Mouse (Mus musculus): Measurements from ENCODE around the gene Mtln. TPM values are rescaled to one million over a fixed set of nuclear protein-coding genes. Genes with fewer than 3 reads are reported as not detected.

The Mtln gene
- polyA plus RNA-seq, 1 experiment from 2014 or later: 24.1 TPM

DNA sequence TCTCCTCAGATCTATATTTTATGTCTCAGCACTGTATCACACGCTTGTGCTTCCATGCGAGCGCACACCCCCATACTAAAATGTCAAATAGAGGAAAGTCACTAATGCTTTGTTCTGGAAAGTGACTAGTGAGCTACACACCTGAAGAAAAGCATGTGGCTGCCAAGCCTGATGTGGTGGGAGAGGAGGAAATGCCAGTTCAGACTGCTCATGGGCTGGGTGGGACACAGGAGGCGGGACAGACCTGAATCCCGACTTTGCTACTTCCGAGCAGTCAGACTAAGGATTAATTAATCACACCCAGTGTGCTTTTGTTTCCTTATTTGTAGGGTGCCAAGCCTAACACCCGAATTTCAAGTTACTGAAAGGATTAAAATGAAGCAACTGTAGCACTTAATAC is 44.0 kb downstream of the Mtln start:
- WGBS: 72% methylated on average over 7 of the region's 7 CpGs
- Histone ChIP-seq H3K9me3 (replicated peaks) (no peaks in the 10 kb centered on the region), H3K36me3 (peaks cover 7% of the 10 kb centered on the region; the same call in 1 of the 2 replicates), H3K4me1 (no peaks in the 10 kb centered on the region), H3K4me2 (replicated peaks) (no peak overlapping the region), H3K27ac (no peak overlapping the region), H3K4me3 (no peak overlapping the region), H3K27me3 (no peaks in the 10 kb centered on the region), H3K9ac (no peak overlapping the region)
- ATAC-seq (ENCODE audit: low FRiP score): no peak

DNA sequence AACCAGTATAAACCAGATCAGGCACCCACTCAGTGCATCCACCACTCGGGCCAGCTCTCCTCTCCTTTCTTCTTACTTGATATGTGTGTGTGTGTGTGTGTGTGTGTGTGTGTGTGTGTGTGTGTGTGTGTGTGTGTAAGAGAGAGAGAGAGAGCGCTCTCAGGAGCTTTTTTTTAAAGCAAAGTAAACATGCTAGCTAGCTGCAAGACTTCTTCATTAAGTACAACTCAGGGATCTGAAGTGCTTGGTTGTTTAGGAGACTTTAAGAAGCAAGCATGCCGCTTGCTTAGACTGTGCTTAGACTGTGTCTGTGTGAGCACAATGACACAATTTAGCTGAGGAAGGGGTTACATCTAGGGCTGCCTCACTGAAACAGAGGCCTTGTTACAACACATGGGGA is 49.7 kb downstream of the Mtln start:
- Histone ChIP-seq H3K9me3 (replicated peaks) (no peaks in the 10 kb centered on the region), H3K36me3 (peaks cover 16% of the 10 kb centered on the region; the same call in 1 of the 2 replicates), H3K4me3 (no peak overlapping the region), H3K9ac (no peak overlapping the region), H3K4me2 (replicated peaks) (no peak overlapping the region), H3K4me1 (no peaks in the 10 kb centered on the region), H3K27ac (no peak overlapping the region), H3K27me3 (no peaks in the 10 kb centered on the region)
- 83% methylated on average over 3 of the region's 3 CpGs for WGBS
- ATAC-seq (ENCODE audit: low FRiP score): no peak

Other genes with a start within 250 kb of the Mtln start
- 8.0 and 8.4 TPM in 2 replicates for gene Zfp661, start 205.4 kb downstream of the Mtln start, polyA plus RNA-seq (2016; fragmentation: Nextera tagmentation; extraction: Ambion mirVana)
- 141 and 149 TPM in 2 replicates for gene Mrps5, start 205.3 kb downstream of the Mtln start, polyA plus RNA-seq (2016; fragmentation: Nextera tagmentation; extraction: Ambion mirVana)
- gene Mal, start 135.8 kb downstream of the Mtln start, polyA plus RNA-seq (2016; fragmentation: Nextera tagmentation; extraction: Ambion mirVana): 0.72 and 0.99 TPM in 2 replicates
- 1.1 and 1.5 TPM in 2 replicates for gene Mall, start 62.6 kb downstream of the Mtln start, polyA plus RNA-seq (2016; fragmentation: Nextera tagmentation; extraction: Ambion mirVana)
- gene Nphp1, start 3.6 kb downstream of the Mtln start, polyA plus RNA-seq (2016; fragmentation: Nextera tagmentation; extraction: Ambion mirVana): 29.2 and 29.3 TPM in 2 replicates
- 50.6 and 52.7 TPM in 2 replicates for gene Bub1, start 39.4 kb upstream of the Mtln start, polyA plus RNA-seq (2016; fragmentation: Nextera tagmentation; extraction: Ambion mirVana)
- gene Acoxl, start 46.4 kb upstream of the Mtln start, polyA plus RNA-seq (2016; fragmentation: Nextera tagmentation; extraction: Ambion mirVana): 0.09 and 0.15 TPM in 2 replicates